Mouse (Mus musculus) spleen, adult 2 months (tissue): ENCODE results near the gene Rmdn2.

ENCODE experiments used
- CTCF ChIP-seq: fragments of 200-500 bp; IDR thresholded peaks from 2 replicates; pipeline ENCODE4 v1.5.1; 2011; ENCODE audit warnings: mild to moderate bottlenecking, inconsistent platforms; ENCODE audit not compliant: insufficient read depth, insufficient read length, insufficient replicate concordance; ENCODE audit errors: extremely low read depth
- POLR2A ChIP-seq: fragments of 200-500 bp; IDR thresholded peaks from 2 replicates; pipeline ENCODE4 v1.6.1; 2011; ENCODE audit warnings: low read depth, low read length, inconsistent platforms

DNA sequence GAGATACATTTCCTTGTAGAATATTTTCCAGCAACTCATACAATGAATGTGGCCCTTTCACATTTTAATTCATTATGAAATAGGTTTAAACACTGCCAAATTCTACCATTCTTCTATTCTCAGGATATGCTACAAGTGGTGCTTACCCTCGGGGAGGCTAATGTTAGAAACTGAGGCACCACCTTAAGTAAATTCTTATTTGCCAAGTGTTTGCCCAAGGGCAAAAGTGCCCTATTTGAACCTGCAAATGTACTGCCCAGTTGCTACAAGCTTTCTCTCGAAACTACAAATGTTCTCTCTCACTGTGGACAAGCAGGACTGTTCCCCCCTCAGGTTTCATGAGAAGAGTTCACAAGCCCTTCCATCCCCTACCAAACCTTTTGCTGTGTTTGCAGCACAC, 5.9 kb upstream of the Rmdn2 start:
- TF ChIP-seq CTCF (no peak), POLR2A (no peak)
